Mouse (Mus musculus): ENCODE measurements around the gene Slc35e1. TPM values are rescaled to one million over a fixed set of nuclear protein-coding genes. Genes with fewer than 3 reads are reported as not detected.
A peak's percentile ranks its signal among the peaks of the same experiment; 100 is the strongest.

Slc35e1 gene
- polyA plus RNA-seq, 1 experiment from 2014 or later, result 21.2 TPM

DNA sequence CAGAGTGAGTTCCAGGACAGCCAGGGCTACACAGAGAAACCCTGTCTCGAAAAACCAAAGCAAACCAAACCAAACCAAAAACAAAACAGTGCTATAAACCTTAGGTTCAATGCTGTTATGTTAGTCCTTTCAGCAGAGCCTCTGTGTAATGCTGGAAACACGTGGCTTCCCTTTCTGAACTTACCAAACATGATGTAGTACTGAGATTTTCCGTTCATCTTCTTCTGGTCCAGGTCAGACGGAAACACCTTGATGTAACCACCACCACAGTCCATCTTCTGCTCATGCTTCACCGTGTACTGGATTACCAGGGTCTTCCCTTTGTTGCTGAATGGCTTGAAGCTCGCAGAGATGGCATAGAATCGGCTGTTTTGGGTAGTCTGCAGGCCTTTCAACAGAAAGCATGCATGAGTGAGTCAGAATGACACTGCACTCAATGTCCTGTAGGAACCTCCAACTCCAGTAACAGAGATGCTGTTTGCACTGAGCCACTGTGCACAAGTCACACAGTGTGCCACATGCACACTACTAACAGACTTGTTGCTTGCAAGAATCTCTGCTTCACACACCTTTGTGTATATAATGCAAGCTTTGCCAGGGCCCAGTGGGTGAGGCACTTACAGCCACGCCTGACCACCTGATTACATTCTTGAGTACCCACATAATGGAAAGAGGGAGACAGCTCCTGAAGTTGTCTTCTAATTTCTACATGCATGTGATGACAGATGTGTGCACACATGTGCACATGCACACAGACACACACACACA lies 54.0 kb downstream of the Slc35e1 start:
- Histone ChIP-seq H3K4me2 (no peak overlapping the region), H3K9me3 (no peaks in the 10 kb centered on the region), H3K27ac (no peak overlapping the region), H3K4me3 (replicated peaks) (no peak overlapping the region), H3K36me3 (replicated peaks) (no peaks in the 10 kb centered on the region), H3K4me1 (peaks cover 4% of the 10 kb centered on the region), H3K9ac (no peak overlapping the region), H3K27me3 (no peaks in the 10 kb centered on the region)
- ATAC-seq (ENCODE audit: low FRiP score), result no peak
- WGBS, result 67% methylated on average over 8 of the region's 8 CpGs

DNA sequence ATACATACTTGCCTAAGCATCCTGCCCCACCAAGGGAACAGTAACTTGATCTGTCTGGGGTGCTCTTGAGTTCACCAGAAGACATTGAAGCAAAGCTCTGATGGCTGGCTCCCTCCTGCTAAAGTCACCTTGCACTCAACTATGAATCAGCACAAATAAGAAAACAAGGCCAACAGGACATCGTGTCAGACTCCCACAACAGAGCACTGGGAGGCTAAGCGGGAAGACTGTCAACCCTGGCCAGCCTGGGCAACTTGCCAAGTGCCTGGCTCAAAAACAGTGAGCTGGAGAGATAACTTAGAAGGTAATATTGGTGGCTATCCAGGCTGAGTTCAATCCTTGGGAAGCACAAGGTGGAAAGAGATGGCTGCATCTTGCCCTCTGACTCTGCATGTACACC lies 57.5 kb downstream of the Slc35e1 start:
- ATAC-seq (ENCODE audit: low FRiP score), result no peak
- WGBS, result 54% methylated on average over 2 of the region's 2 CpGs

More for the DNA sequence above, 57.5 kb downstream of the Slc35e1 start:
- Histone ChIP-seq H3K27ac (no peak overlapping the region), H3K4me1 (no peaks in the 10 kb centered on the region), H3K4me2 (no peak overlapping the region), H3K27me3 (no peaks in the 10 kb centered on the region), H3K36me3 (replicated peaks) (no peaks in the 10 kb centered on the region), H3K9ac (no peak overlapping the region), H3K9me3 (no peaks in the 10 kb centered on the region), H3K4me3 (replicated peaks) (no peak overlapping the region)

Small RNAs within 50 kb of the gene (microRNA-seq; reads per million reads assigned to microRNA genes)
- gene Gm28019, result not detected
- gene Mir7068, result 2.4 reads per million, percentile 3 among the genes with 10 or more reads in this experiment

Other genes starting within 250 kb of the Slc35e1 start
- 34.4 and 36.6 TPM in 2 replicates for gene Gm10282, start 187.4 kb downstream of the Slc35e1 start, polyA plus RNA-seq (2016; fragmentation: Nextera tagmentation; extraction: Ambion mirVana)
- 4.6 and 5.0 TPM in 2 replicates for gene Klf2, start 173.6 kb downstream of the Slc35e1 start, polyA plus RNA-seq (2016; fragmentation: Nextera tagmentation; extraction: Ambion mirVana)
- 73.5 and 74.3 TPM in 2 replicates for gene Eps15l1, start 71.2 kb downstream of the Slc35e1 start, polyA plus RNA-seq (2016; fragmentation: Nextera tagmentation; extraction: Ambion mirVana)
- gene Calr3, start 48.7 kb downstream of the Slc35e1 start, polyA plus RNA-seq (2016; fragmentation: Nextera tagmentation; extraction: Ambion mirVana), result 1.1 and 1.6 TPM in 2 replicates
- 16.7 and 16.9 TPM in 2 replicates for gene 1700030K09Rik, start 48.7 kb downstream of the Slc35e1 start, polyA plus RNA-seq (2016; fragmentation: Nextera tagmentation; extraction: Ambion mirVana)
- gene Cherp, start 17.4 kb downstream of the Slc35e1 start, polyA plus RNA-seq (2016; fragmentation: Nextera tagmentation; extraction: Ambion mirVana), result 77.3 and 84.0 TPM in 2 replicates
- gene Med26, start 55.7 kb upstream of the Slc35e1 start, polyA plus RNA-seq (2016; fragmentation: Nextera tagmentation; extraction: Ambion mirVana), result 20.2 and 20.8 TPM in 2 replicates
- 108 and 123 TPM in 2 replicates for gene Smim7, start 78.5 kb upstream of the Slc35e1 start, polyA plus RNA-seq (2016; fragmentation: Nextera tagmentation; extraction: Ambion mirVana)
- gene Tmem38a, start 79.4 kb upstream of the Slc35e1 start, polyA plus RNA-seq (2016; fragmentation: Nextera tagmentation; extraction: Ambion mirVana), result 10.8 and 12.4 TPM in 2 replicates
- gene Nwd1, start 154.1 kb upstream of the Slc35e1 start, polyA plus RNA-seq (2016; fragmentation: Nextera tagmentation; extraction: Ambion mirVana), result 0.29 and 0.81 TPM in 2 replicates
- gene Sin3b, start 230.7 kb upstream of the Slc35e1 start, polyA plus RNA-seq (2016; fragmentation: Nextera tagmentation; extraction: Ambion mirVana), result 151 and 152 TPM in 2 replicates